Mouse (Mus musculus): ENCODE data around the gene Apol8. TPM values are rescaled to one million over a fixed set of nuclear protein-coding genes. Genes with fewer than 3 reads are reported as not detected.

Gene Apol8
- 10 to 100 TPM; 10.8 to 14.3 TPM for total RNA-seq (2023)

GRCm38 (mm10) chr15:77756848-77757247, at the start of gene Apol8:
Gene Apol8 (minus strand): TSS chr15:77757003.

DNA sequence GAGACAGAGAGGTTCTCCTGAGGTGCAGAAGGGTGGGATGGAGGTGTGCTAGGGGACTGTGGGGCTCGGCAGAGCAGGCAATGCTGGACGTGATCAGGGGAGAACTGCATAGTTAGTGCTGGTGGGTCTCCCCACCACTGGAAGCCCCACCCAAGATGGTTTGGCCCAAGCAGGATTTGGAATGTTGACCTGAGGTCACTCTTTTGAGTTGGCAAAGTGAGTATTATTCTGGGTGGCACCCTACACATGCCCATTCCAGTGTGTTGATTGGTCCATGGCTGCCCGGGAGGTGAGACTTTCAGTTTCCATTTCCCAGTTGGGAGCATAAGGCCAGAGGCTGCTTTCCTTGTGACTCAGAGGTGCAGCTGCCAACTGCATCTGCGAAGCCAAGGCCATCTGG, 28.1 kb downstream of the Apol8 start, which contains the start of gene Apol9b:
Gene Apol9b (plus strand): TSS at position 301 of the 400 bp plus-strand sequence.

GRCm38 (mm10) chr15:77698656-77699055, 58.1 kb downstream of the Apol8 start, which contains the start of gene Apol7e:
Gene Apol7e (plus strand): TSS chr15:77698857.

Other genes starting within 250 kb of the Apol8 start
- gene Apol11a, start 248.7 kb downstream of the Apol8 start, total RNA-seq (2023), result not detected
- not detected for gene Apol7c, start 223.7 kb downstream of the Apol8 start, total RNA-seq (2023)
- gene 1700025B11Rik, start 195.1 kb downstream of the Apol8 start, total RNA-seq (2023), result not detected
- not detected for gene Apol10b, start 160.9 kb downstream of the Apol8 start, total RNA-seq (2023)
- not detected for gene Gm36245, start 157.7 kb downstream of the Apol8 start, total RNA-seq (2023)
- not detected for gene Apol11b, start 113.7 kb downstream of the Apol8 start, total RNA-seq (2023)
- gene Apol7e, start 58.1 kb downstream of the Apol8 start, total RNA-seq (2023), result under 1 TPM in 1 of 2 experiments, not detected in 1; 0.41 TPM
- gene Apol9b, start 28.0 kb downstream of the Apol8 start, total RNA-seq (2023), result not detected
- gene Myh9, start 85.2 kb upstream of the Apol8 start, total RNA-seq (2023), result 100 to 1,000 TPM; 792 to 824 TPM
- 10 to 100 TPM; 90.1 to 92.3 TPM for gene Txn2, start 172.0 kb upstream of the Apol8 start, total RNA-seq (2023)
- gene Foxred2, start 199.7 kb upstream of the Apol8 start, total RNA-seq (2023), result 10 to 100 TPM in 1 of 2 experiments, 1 to 10 TPM in 1; 9.3 to 10.2 TPM
- 100 to 1,000 TPM; 152 to 186 TPM for gene Eif3d, start 213.8 kb upstream of the Apol8 start, total RNA-seq (2023)